26 mouse cellular contexts compared by ENCODE assay signal in genomic region chr19:6231036-6231435, GRCm38 (mm10). TPM values are rescaled to one million over a fixed set of nuclear protein-coding genes. Genes with fewer than 3 reads are reported as not detected.
DNase-seq lines count a peak whose midpoint lies in the region; ATAC-seq and TF ChIP-seq lines count a peak whose summit lies in the region.
"Had no signal": no experiment of that assay in that cellular context is flagged by ENCODE, and none has a peak within 500 bp of the region (broad histone marks: within the 10 kb centered on the region; RNA-seq: fewer than 3 reads in every experiment).

No protein-coding gene starts in this region.

- H3K27ac ChIP-seq in hindbrain, postnatal 0 days = no peak overlapping the region
- H3K27ac ChIP-seq: embryonic facial prominence, embryonic 13.5 days; gastrocnemius, adult 2 months; heart, embryonic 13.5 days; hindbrain, embryonic 15.5 days had no signal

- H3K4me3 ChIP-seq in hindbrain, postnatal 0 days (ENCODE audit: low read length) = no peak overlapping the region
- H3K4me3 ChIP-seq: embryonic facial prominence, embryonic 13.5 days; gastrocnemius, adult 2 months; heart, embryonic 13.5 days; hindbrain, embryonic 15.5 days had no signal

- peaks cover 59% of the 10 kb centered on the region for H3K36me3 ChIP-seq in hindbrain, postnatal 0 days (ENCODE audit: insufficient read depth, low read length)

- TF ChIP-seq CTCF in hindbrain, postnatal 0 days (IDR thresholded peaks at IDR 0.05; ENCODE audit: low read depth) = no peak

- ATAC-seq in hindbrain, postnatal 0 days = no peak
- ATAC-seq: CD4-positive, CD25-positive, alpha-beta regulatory T cell, adult 4 months; forebrain, embryonic 14.5 days; inflammation-experienced regulatory T-cells, adult 6 months; intestine, postnatal 0 days had no signal

- WGBS in hindbrain, postnatal 0 days = 71% methylated on average over 2 of the region's 2 CpGs

- no peaks in the 10 kb centered on the region for H3K9me3 ChIP-seq in hindbrain, postnatal 0 days (ENCODE audit: low read length)
- H3K9me3 ChIP-seq: embryonic facial prominence, embryonic 13.5 days; G1E; heart, embryonic 13.5 days; hindbrain, embryonic 15.5 days had no signal

- no peak overlapping the region for H3K4me2 ChIP-seq in hindbrain, postnatal 0 days (ENCODE audit: low read depth, low read length)
- H3K4me2 ChIP-seq: embryonic facial prominence, embryonic 13.5 days; heart, embryonic 13.5 days; hindbrain, embryonic 15.5 days had no signal

- peak; percentile 73 to 81 for DNase-seq in adrenal gland, adult (ENCODE audit: inconsistent age in 2 of 2, low spot score in 1 of 2)
- no peak for DNase-seq in adrenal gland, postnatal 14 days
- DNase-seq in cerebellum, adult 11 months = peak; percentile 26
- DNase-seq in cerebellum, postnatal 4 days (ENCODE audit: low spot score in 2 of 2) = no peak
- DNase-seq in adrenal gland, postnatal 36 days = peak; percentile 65 to 68
- peak; percentile 34 to 51 for DNase-seq in cerebellum, postnatal 25 days
- no peak for DNase-seq in hindbrain, postnatal 0 days (ENCODE audit: low spot score)
- DNase-seq: B cell, adult 2 months; heart, postnatal 36 days; kidney, adult 8-10 months had no signal

- H3K27me3 ChIP-seq in hindbrain, postnatal 0 days (ENCODE audit: insufficient read depth, low read length) = no peaks in the 10 kb centered on the region
- H3K27me3 ChIP-seq: embryonic facial prominence, embryonic 13.5 days; heart, embryonic 13.5 days; hindbrain, embryonic 15.5 days had no signal

- peaks cover 11% of the 10 kb centered on the region for H3K4me1 ChIP-seq in hindbrain, postnatal 0 days (ENCODE audit: insufficient read depth, low read length)

- H3K9ac ChIP-seq in hindbrain, postnatal 0 days (replicated peaks; ENCODE audit: low read length) = no peak overlapping the region
- H3K9ac ChIP-seq: embryonic facial prominence, embryonic 13.5 days; heart, embryonic 13.5 days; hindbrain, embryonic 15.5 days had no signal

RNA-seq across cellular contexts. Expression of gene Ppp2r5b, which starts 4.6 kb away (rescaled TPM):
- total RNA-seq in adrenal gland, postnatal 14 days (2021) = 64.8 and 67.0 TPM in 2 replicates
- 100 to 1,000 TPM in 1 of 2 experiments, 10 to 100 TPM in 1; 83.5 to 129 TPM for total RNA-seq in adrenal gland, postnatal 36 days (2021)
- 272 and 321 TPM in 2 replicates for total RNA-seq in hindbrain, postnatal 0 days (2014; rRNA removed)
- polyA plus RNA-seq in hindbrain, postnatal 0 days (2015; fragmentation: Nextera tagmentation; extraction: Ambion mirVana) = 149 and 160 TPM in 2 replicates

RNA-seq across cellular contexts. Expression of gene Gpha2, which starts 4.9 kb away (rescaled TPM):
- total RNA-seq in adrenal gland, postnatal 14 days (2021) = 19.6 and 20.2 TPM in 2 replicates
- 10 to 100 TPM; 25.5 to 27.9 TPM for total RNA-seq in adrenal gland, postnatal 36 days (2021)
- total RNA-seq in hindbrain, postnatal 0 days (2014; rRNA removed) = not detected in 2 replicates
- 0.39 and 0.60 TPM in 2 replicates for polyA plus RNA-seq in hindbrain, postnatal 0 days (2015; fragmentation: Nextera tagmentation; extraction: Ambion mirVana)
- total RNA-seq: G1E; gastrocnemius, adult 2 months; gastrocnemius, postnatal 25 days; granulocyte monocyte progenitor cell, adult 5-6 weeks; heart, adult 8-10 months; heart, postnatal 36 days had no signal
- polyA plus RNA-seq: CD4-positive, CD25-positive, alpha-beta regulatory T cell, adult 4 months; forebrain, embryonic 14.5 days; G1E; heart, embryonic 13.5 days; heart, postnatal 0 days; hindbrain, embryonic 15.5 days; inflammation-experienced regulatory T-cells, adult 6 months had no signal

RNA-seq across cellular contexts. Expression of gene Atg2a, which starts 10.4 kb away (rescaled TPM):
- total RNA-seq in adrenal gland, postnatal 14 days (2021) = 27.5 and 30.6 TPM in 2 replicates
- 10 to 100 TPM; 30.7 to 33.3 TPM for total RNA-seq in adrenal gland, postnatal 36 days (2021)
- total RNA-seq in hindbrain, postnatal 0 days (2014; rRNA removed) = 38.7 and 43.4 TPM in 2 replicates
- 7.6 and 8.9 TPM in 2 replicates for polyA plus RNA-seq in hindbrain, postnatal 0 days (2015; fragmentation: Nextera tagmentation; extraction: Ambion mirVana)

RNA-seq across cellular contexts. Expression of gene Ehd1, which starts 45.5 kb away (rescaled TPM):
- total RNA-seq in adrenal gland, postnatal 14 days (2021) = 116 and 118 TPM in 2 replicates
- total RNA-seq in adrenal gland, postnatal 36 days (2021) = 100 to 1,000 TPM; 119 to 188 TPM
- 127 and 135 TPM in 2 replicates for total RNA-seq in hindbrain, postnatal 0 days (2014; rRNA removed)
- polyA plus RNA-seq in hindbrain, postnatal 0 days (2015; fragmentation: Nextera tagmentation; extraction: Ambion mirVana) = 76.5 and 77.5 TPM in 2 replicates

RNA-seq across cellular contexts. Expression of gene Majin, which starts 46.8 kb away (rescaled TPM):
- 1.0 and 1.2 TPM in 2 replicates for total RNA-seq in adrenal gland, postnatal 14 days (2021)
- 1 to 10 TPM; 1.7 TPM for total RNA-seq in adrenal gland, postnatal 36 days (2021)
- not detected in 2 replicates for total RNA-seq in hindbrain, postnatal 0 days (2014; rRNA removed)
- polyA plus RNA-seq in hindbrain, postnatal 0 days (2015; fragmentation: Nextera tagmentation; extraction: Ambion mirVana) = 0.24 TPM in 1 of 2 replicates, not detected in the other
- total RNA-seq: gastrocnemius, adult 2 months; gastrocnemius, postnatal 25 days; granulocyte monocyte progenitor cell, adult 5-6 weeks; heart, adult 8-10 months; heart, postnatal 36 days had no signal
- polyA plus RNA-seq: brain, embryonic 14.5 days; embryonic facial prominence, embryonic 13.5 days; forebrain, embryonic 14.5 days; G1E; heart, embryonic 13.5 days; heart, postnatal 0 days; hindbrain, embryonic 11.5 days; hindbrain, embryonic 15.5 days; intestine, postnatal 0 days; kidney, embryonic 16.5 days had no signal

Comparison
In these comparisons a context has a peak if more than half of its experiments do, and no peak if none do; other contexts are left out.
1. DNase-seq: peak in adrenal gland, adult (2 of 2), cerebellum, adult 11 months (single experiment), adrenal gland, postnatal 36 days (2 of 2) and cerebellum, postnatal 25 days (2 of 2); none in adrenal gland, postnatal 14 days (single experiment), cerebellum, postnatal 4 days (0 of 2) and hindbrain, postnatal 0 days (single experiment).
2. RNA of gene Gpha2, which starts 4.9 kb away (total RNA-seq): 25.5 to 27.9 TPM in adrenal gland, postnatal 36 days and 19.6 to 20.2 TPM in adrenal gland, postnatal 14 days; not detected in hindbrain, postnatal 0 days; every median in the first group is over 10 times any median in the second.